Mouse (Mus musculus): Measurements from ENCODE around the gene Nphs1. TPM values are rescaled to one million over a fixed set of nuclear protein-coding genes. Genes with fewer than 3 reads are reported as not detected.

Gene Nphs1
- polyA plus RNA-seq (2014; fragmentation: Nextera tagmentation; extraction: Ambion mirVana), result 0.70 TPM in 1 of 2 replicates, not detected in the other

- Histone ChIP-seq H3K9me3 (ENCODE audit: control insufficient read depth, low read depth, low read length) (no peaks in the 10 kb centered on the region), H3K36me3 (ENCODE audit: control insufficient read depth, insufficient read depth, low read length) (no peaks in the 10 kb centered on the region), H3K4me1 (ENCODE audit: control insufficient read depth, insufficient read depth, low read length) (peaks cover 15% of the 10 kb centered on the region; the same call in 1 of the 2 replicates), H3K27ac (ENCODE audit: low read length) (no peak within 1 kb of the TSS; the same call in 1 of the 2 replicates), H3K4me2 (replicated peaks; ENCODE audit: low read depth, low read length) (peak within 1 kb of the TSS; percentile 32), H3K27me3 (ENCODE audit: control insufficient read depth, insufficient read depth, low read length) (peaks cover 82% of the 10 kb centered on the region), H3K4me3 (ENCODE audit: low read depth, low read length) (peak within 1 kb of the TSS; percentile 17), H3K9ac (replicated peaks; ENCODE audit: low read depth, low read length) (no peak within 1 kb of the TSS)
- WGBS, result 3% methylated on average over 16 of the region's 16 CpGs
- ATAC-seq (ENCODE audit: insufficient number of reproducible peaks, insufficient read depth, low FRiP score, low read depth), result peak; percentile 57; the same call in 1 of the 2 replicates
Measured at GRCm38 (mm10) chr7:30457629-30458330, at the start of gene Nphs1, which contains the start of gene Kirrel2. Gene Nphs1, plus strand, starts transcription at chr7:30458315. Gene Kirrel2, minus strand, starts transcription at chr7:30457690.

DNA sequence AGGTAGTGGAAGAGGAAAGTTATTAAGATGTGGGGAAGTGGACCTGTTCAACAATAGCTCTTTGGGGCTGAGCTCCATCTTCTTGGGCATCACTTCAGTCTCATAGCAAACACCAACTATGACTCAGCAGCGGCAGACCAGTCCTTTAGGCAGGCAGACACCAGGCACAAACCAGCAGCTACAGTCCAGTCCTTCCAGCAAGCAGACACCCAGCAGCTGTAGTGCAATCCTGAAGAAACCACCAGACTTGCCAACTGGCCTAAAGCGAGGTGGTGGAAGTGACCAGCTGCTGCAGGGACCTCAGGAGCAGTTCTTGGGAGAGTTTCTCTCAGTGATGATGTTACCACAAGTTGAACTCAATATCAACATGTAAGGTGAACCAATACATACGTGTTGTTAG, 49.5 kb upstream of the Nphs1 start:
- no peaks in the 10 kb centered on the region for H3K27me3 ChIP-seq (ENCODE audit: control insufficient read depth, insufficient read depth, low read length)
- WGBS, result 86% methylated on average over 3 of the region's 3 CpGs

GRCm38 (mm10) chr7:30409789-30410188, 48.3 kb upstream of the Nphs1 start:
- Histone ChIP-seq H3K4me1 (ENCODE audit: control insufficient read depth, insufficient read depth, low read length) (no peaks in the 10 kb centered on the region), H3K27me3 (ENCODE audit: control insufficient read depth, insufficient read depth, low read length) (no peaks in the 10 kb centered on the region), H3K4me3 (ENCODE audit: low read depth, low read length) (no peak overlapping the region), H3K36me3 (ENCODE audit: control insufficient read depth, insufficient read depth, low read length) (no peaks in the 10 kb centered on the region), H3K9me3 (ENCODE audit: control insufficient read depth, low read depth, low read length) (no peaks in the 10 kb centered on the region), H3K4me2 (replicated peaks; ENCODE audit: low read depth, low read length) (no peak overlapping the region), H3K9ac (replicated peaks; ENCODE audit: low read depth, low read length) (no peak overlapping the region), H3K27ac (ENCODE audit: low read length) (no peak overlapping the region)
- no peak for ATAC-seq (ENCODE audit: insufficient number of reproducible peaks, insufficient read depth, low FRiP score, low read depth)
- 38% methylated on average over 2 of the region's 2 CpGs for WGBS

More for the DNA sequence above, 49.5 kb upstream of the Nphs1 start:
- Histone ChIP-seq H3K4me3 (ENCODE audit: low read depth, low read length) (no peak overlapping the region), H3K4me2 (replicated peaks; ENCODE audit: low read depth, low read length) (no peak overlapping the region), H3K27ac (ENCODE audit: low read length) (no peak overlapping the region), H3K9me3 (ENCODE audit: control insufficient read depth, low read depth, low read length) (no peaks in the 10 kb centered on the region), H3K4me1 (ENCODE audit: control insufficient read depth, insufficient read depth, low read length) (no peaks in the 10 kb centered on the region), H3K9ac (replicated peaks; ENCODE audit: low read depth, low read length) (no peak overlapping the region), H3K36me3 (ENCODE audit: control insufficient read depth, insufficient read depth, low read length) (no peaks in the 10 kb centered on the region)
- ATAC-seq (ENCODE audit: insufficient number of reproducible peaks, insufficient read depth, low FRiP score, low read depth), result no peak

DNA sequence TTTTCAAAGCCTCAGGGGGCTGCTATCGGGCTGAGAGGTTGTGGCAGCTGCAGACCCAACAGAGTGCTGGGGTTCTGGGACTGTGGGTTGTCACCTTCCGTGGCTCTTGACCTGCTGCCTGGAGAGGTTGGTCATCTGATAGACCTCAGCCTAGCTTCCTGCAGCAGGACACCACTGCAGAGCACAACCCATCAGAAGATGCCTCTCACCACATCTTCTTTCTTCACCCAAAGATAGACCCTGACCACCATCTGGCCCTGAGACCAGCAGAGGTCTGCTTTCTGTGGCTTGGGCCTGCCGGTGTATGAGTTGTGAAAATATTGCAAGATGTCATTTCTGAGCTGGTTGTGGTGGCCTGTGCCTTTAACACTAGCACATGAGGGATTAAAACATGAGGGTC, 47.1 kb upstream of the Nphs1 start:
- Histone ChIP-seq H3K9me3 (ENCODE audit: control insufficient read depth, low read depth, low read length) (no peaks in the 10 kb centered on the region), H3K4me2 (replicated peaks; ENCODE audit: low read depth, low read length) (no peak overlapping the region), H3K27ac (ENCODE audit: low read length) (no peak overlapping the region), H3K9ac (replicated peaks; ENCODE audit: low read depth, low read length) (no peak overlapping the region), H3K4me3 (ENCODE audit: low read depth, low read length) (no peak overlapping the region), H3K27me3 (ENCODE audit: control insufficient read depth, insufficient read depth, low read length) (no peaks in the 10 kb centered on the region), H3K4me1 (ENCODE audit: control insufficient read depth, insufficient read depth, low read length) (no peaks in the 10 kb centered on the region), H3K36me3 (ENCODE audit: control insufficient read depth, insufficient read depth, low read length) (no peaks in the 10 kb centered on the region)
- no peak for ATAC-seq (ENCODE audit: insufficient number of reproducible peaks, insufficient read depth, low FRiP score, low read depth)
- WGBS, result 63% methylated on average over 3 of the region's 3 CpGs

GRCm38 (mm10) chr7:30412735-30413147, 45.4 kb upstream of the Nphs1 start:
- Histone ChIP-seq H3K27me3 (ENCODE audit: control insufficient read depth, insufficient read depth, low read length) (no peaks in the 10 kb centered on the region), H3K27ac (ENCODE audit: low read length) (no peak overlapping the region)
- no peak for ATAC-seq (ENCODE audit: insufficient number of reproducible peaks, insufficient read depth, low FRiP score, low read depth)

GRCm38 (mm10) chr7:30413596-30413995, 44.5 kb upstream of the Nphs1 start, which contains the start of gene Tyrobp:
Gene Tyrobp, plus strand, starts transcription at chr7:30413760.
- H3K36me3 ChIP-seq (ENCODE audit: control insufficient read depth, insufficient read depth, low read length), result no peaks in the 10 kb centered on the region
- no peaks in the 10 kb centered on the region for H3K9me3 ChIP-seq (ENCODE audit: control insufficient read depth, low read depth, low read length)
- H3K27ac ChIP-seq (ENCODE audit: low read length), result no peak within 1 kb of the TSS
- H3K4me2 ChIP-seq (replicated peaks; ENCODE audit: low read depth, low read length), result no peak within 1 kb of the TSS
- no peak within 1 kb of the TSS for H3K4me3 ChIP-seq (ENCODE audit: low read depth, low read length)
- H3K9ac ChIP-seq (replicated peaks; ENCODE audit: low read depth, low read length), result no peak within 1 kb of the TSS
- WGBS, result 62% methylated on average over 5 of the region's 5 CpGs
- no peak for ATAC-seq (ENCODE audit: insufficient number of reproducible peaks, insufficient read depth, low FRiP score, low read depth)
- no peaks in the 10 kb centered on the region for H3K27me3 ChIP-seq (ENCODE audit: control insufficient read depth, insufficient read depth, low read length)
- H3K4me1 ChIP-seq (ENCODE audit: control insufficient read depth, insufficient read depth, low read length), result no peaks in the 10 kb centered on the region

More at GRCm38 (mm10) chr7:30412735-30413147, 45.4 kb upstream of the Nphs1 start:
- H3K4me1 ChIP-seq (ENCODE audit: control insufficient read depth, insufficient read depth, low read length), result no peaks in the 10 kb centered on the region
- H3K4me3 ChIP-seq (ENCODE audit: low read depth, low read length), result no peak overlapping the region
- no peaks in the 10 kb centered on the region for H3K9me3 ChIP-seq (ENCODE audit: control insufficient read depth, low read depth, low read length)
- no peak overlapping the region for H3K4me2 ChIP-seq (replicated peaks; ENCODE audit: low read depth, low read length)
- no peak overlapping the region for H3K9ac ChIP-seq (replicated peaks; ENCODE audit: low read depth, low read length)
- 50% methylated on average over 4 of the region's 4 CpGs for WGBS
- H3K36me3 ChIP-seq (ENCODE audit: control insufficient read depth, insufficient read depth, low read length), result no peaks in the 10 kb centered on the region

- WGBS, result 71% methylated on average over 9 of the region's 9 CpGs
- no peak overlapping the region for H3K27ac ChIP-seq (ENCODE audit: low read length)
- H3K4me1 ChIP-seq (ENCODE audit: control insufficient read depth, insufficient read depth, low read length), result peaks cover 2% of the 10 kb centered on the region; the same call in 1 of the 2 replicates
- ATAC-seq (ENCODE audit: insufficient number of reproducible peaks, insufficient read depth, low FRiP score, low read depth), result no peak
- H3K27me3 ChIP-seq (ENCODE audit: control insufficient read depth, insufficient read depth, low read length), result no peaks in the 10 kb centered on the region
- no peaks in the 10 kb centered on the region for H3K36me3 ChIP-seq (ENCODE audit: control insufficient read depth, insufficient read depth, low read length)
- H3K4me2 ChIP-seq (replicated peaks; ENCODE audit: low read depth, low read length), result no peak overlapping the region
- no peak overlapping the region for H3K4me3 ChIP-seq (ENCODE audit: low read depth, low read length)
- no peaks in the 10 kb centered on the region for H3K9me3 ChIP-seq (ENCODE audit: control insufficient read depth, low read depth, low read length)
- H3K9ac ChIP-seq (replicated peaks; ENCODE audit: low read depth, low read length), result no peak overlapping the region
Measured at GRCm38 (mm10) chr7:30417856-30418255, 40.3 kb upstream of the Nphs1 start.

DNA sequence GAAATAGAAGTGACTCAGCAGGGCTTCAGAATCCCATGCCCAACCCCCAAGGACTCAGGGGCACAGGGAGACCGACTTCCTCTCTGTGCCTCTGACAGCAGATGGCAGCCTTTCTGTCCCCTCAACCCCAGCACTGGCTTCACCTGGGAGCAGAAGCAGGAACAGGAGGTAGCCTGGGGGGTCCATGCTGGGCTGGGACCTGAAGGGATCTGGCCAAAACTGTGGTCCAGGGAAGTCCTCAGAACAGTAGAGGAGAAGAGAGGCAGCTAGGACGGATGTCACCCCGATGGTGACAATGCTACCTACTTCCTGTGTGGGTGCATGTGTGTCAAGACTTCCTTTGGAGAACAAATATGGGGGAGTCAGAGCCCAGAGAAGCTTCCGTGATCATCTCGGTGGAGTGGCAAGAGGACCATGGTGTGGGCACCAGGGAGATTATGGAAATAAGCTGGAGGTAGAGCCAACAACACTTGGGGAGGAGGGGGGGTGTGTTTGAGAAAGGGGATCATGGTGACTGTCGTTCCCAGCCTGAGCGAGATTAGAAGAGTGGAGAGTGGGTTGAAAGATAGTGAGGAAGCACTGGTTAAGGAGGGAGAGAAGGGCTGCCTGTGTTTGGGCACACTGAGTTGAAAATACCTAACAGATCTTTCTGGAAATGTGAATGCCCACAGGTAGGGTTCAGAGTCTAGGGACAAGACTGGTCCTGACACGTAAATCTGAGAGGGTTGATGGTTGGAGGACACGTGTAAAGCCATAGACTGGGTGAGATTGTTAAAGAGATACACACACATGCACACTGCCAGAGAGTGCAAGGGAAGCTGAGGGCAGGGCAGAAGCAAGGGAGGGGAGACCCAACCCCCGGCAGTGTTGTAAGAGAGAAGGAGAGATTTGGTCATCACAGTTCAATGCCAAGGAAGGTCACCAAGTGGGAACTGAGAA, 38.3 kb upstream of the Nphs1 start, which contains the start of gene Hcst:
Hcst (minus strand) TSS at position 294 of the 939 bp plus-strand sequence.
- no peak within 1 kb of the TSS for H3K27ac ChIP-seq (ENCODE audit: low read length)
- no peak within 1 kb of the TSS for H3K4me3 ChIP-seq (ENCODE audit: low read depth, low read length)
- WGBS, result 70% methylated on average over 10 of the region's 10 CpGs
- no peaks in the 10 kb centered on the region for H3K27me3 ChIP-seq (ENCODE audit: control insufficient read depth, insufficient read depth, low read length)
- no peak within 1 kb of the TSS for H3K9ac ChIP-seq (replicated peaks; ENCODE audit: low read depth, low read length)
- no peak within 1 kb of the TSS for H3K4me2 ChIP-seq (replicated peaks; ENCODE audit: low read depth, low read length)
- no peaks in the 10 kb centered on the region for H3K36me3 ChIP-seq (ENCODE audit: control insufficient read depth, insufficient read depth, low read length)
- peaks cover 5% of the 10 kb centered on the region; the same call in 1 of the 2 replicates for H3K4me1 ChIP-seq (ENCODE audit: control insufficient read depth, insufficient read depth, low read length)
- no peak for ATAC-seq (ENCODE audit: insufficient number of reproducible peaks, insufficient read depth, low FRiP score, low read depth)
- H3K9me3 ChIP-seq (ENCODE audit: control insufficient read depth, low read depth, low read length), result no peaks in the 10 kb centered on the region

Measured in stomach, embryonic 14.5 days (tissue).